Comparison of ENCODE assay signal across 8 mouse cellular contexts in the genomic region with DNA sequence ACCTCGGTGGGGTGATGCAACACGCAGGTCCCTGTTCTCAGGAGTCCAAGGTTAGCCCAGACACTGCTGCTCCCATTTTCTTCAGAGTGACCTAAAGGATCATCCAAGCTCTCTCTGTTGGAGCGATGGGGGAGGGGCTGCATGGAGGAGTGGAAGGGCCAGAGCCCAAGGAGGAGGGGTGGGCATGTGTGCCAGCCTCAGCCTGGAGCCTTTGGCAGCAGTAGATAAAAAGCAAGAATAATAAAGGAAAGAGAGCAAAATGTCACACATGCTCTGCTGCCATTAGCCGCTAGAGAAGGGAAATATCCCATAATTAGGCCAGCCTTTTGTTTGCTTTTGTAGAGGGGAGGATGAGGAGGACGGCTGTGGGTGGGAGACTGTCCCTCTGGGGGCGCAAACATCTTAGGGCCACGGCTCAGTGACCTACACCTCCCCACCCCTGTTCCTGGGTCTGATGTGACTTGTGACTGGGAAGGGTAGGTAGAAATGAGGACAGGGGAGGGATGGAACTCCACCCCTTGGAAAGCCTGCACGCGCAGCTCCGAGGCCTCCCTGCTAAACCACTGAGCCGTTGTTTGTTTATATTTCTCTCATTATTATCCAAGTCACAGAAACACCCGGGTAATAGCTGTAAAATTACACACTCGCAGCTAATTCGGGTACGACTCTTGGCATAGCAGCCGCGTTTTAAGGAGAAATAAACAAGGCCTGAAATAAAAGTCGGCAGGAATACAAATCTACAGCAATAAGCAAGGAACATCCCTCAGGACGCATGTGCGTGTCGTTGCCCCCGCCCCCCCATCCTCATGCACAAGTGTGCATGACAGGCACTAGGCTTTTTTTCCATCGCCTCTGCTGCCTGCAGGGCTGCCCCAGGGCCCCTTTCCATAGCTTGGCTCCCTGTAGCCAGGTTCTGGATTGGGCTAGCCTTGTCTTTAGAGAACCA.
DNase-seq lines count a peak whose midpoint lies in the region; ATAC-seq and TF ChIP-seq lines count a peak whose summit lies in the region.

No protein-coding gene starts in this region.

- H3K4me1 ChIP-seq in kidney, postnatal 0 days (replicated peaks; ENCODE audit: insufficient read depth, low read length) = no peaks in the 10 kb centered on the region
- 0 out of 2 replicates have a peak, but pooled peaks cover 3% of the 10 kb centered on the region for H3K4me1 ChIP-seq in stomach, embryonic 15.5 days

- no peak for ATAC-seq in kidney, postnatal 0 days (replicated peaks; ENCODE audit: low FRiP score, low read depth)
- ATAC-seq in stomach, embryonic 15.5 days (ENCODE audit: insufficient read depth, low FRiP score, low read depth) = no peak

- peak; percentile 68 to 82 for DNase-seq in cerebellum, postnatal 14 days
- no peak for DNase-seq in cerebellum, adult 11-12 months
- peak; percentile 46 for DNase-seq in lung, postnatal 10 days
- DNase-seq in lung, postnatal 4 days = no peak
- peak; percentile 55 for DNase-seq in kidney, postnatal 0 days (ENCODE audit: low spot score)
- DNase-seq in testis, postnatal 14 days (ENCODE audit: low spot score) = no peak
- DNase-seq in gastrocnemius, postnatal 4 days (ENCODE audit: low spot score in 2 of 2) = no peak

- no peak overlapping the region for H3K27ac ChIP-seq in kidney, postnatal 0 days
- 0 out of 2 replicates have a peak overlapping the region, but pooled peaks have one; percentile 8 for H3K27ac ChIP-seq in stomach, embryonic 15.5 days

- H3K27me3 ChIP-seq in kidney, postnatal 0 days (ENCODE audit: insufficient read depth, low read length) = no peaks in the 10 kb centered on the region
- H3K27me3 ChIP-seq in stomach, embryonic 15.5 days (replicated peaks) = no peaks in the 10 kb centered on the region

- H3K4me3 ChIP-seq in kidney, postnatal 0 days (replicated peaks; ENCODE audit: low read depth, low read length) = no peak overlapping the region
- no peak overlapping the region for H3K4me3 ChIP-seq in stomach, embryonic 15.5 days (replicated peaks)

- 0 out of 2 replicates have a peak overlapping the region, but pooled peaks have one; percentile 6 for H3K9ac ChIP-seq in kidney, postnatal 0 days (ENCODE audit: low read depth, low read length)
- no peak overlapping the region for H3K9ac ChIP-seq in stomach, embryonic 15.5 days

- 23% methylated on average over 23 of the region's 23 CpGs for WGBS in kidney, postnatal 0 days
- WGBS in stomach, embryonic 15.5 days = 39% methylated on average over 23 of the region's 23 CpGs

- no peak for TF ChIP-seq CTCF in kidney, postnatal 0 days (IDR thresholded peaks at IDR 0.05; ENCODE audit: low read depth)

- H3K9me3 ChIP-seq in kidney, postnatal 0 days (replicated peaks; ENCODE audit: low read length) = no peaks in the 10 kb centered on the region
- no peaks in the 10 kb centered on the region for H3K9me3 ChIP-seq in stomach, embryonic 15.5 days

- peak overlapping the region; percentile 28 for H3K4me2 ChIP-seq in kidney, postnatal 0 days (ENCODE audit: low read length)
- H3K4me2 ChIP-seq in stomach, embryonic 15.5 days = peak overlapping the region; percentile 27

- H3K36me3 ChIP-seq in kidney, postnatal 0 days (ENCODE audit: insufficient read depth, low read length) = no peaks in the 10 kb centered on the region
- H3K36me3 ChIP-seq in stomach, embryonic 15.5 days = no peaks in the 10 kb centered on the region

Comparison
In these comparisons a context has a peak if more than half of its experiments do, and no peak if none do; other contexts are left out.
1. DNase-seq: peak in cerebellum, postnatal 14 days (2 of 2), lung, postnatal 10 days (single experiment) and kidney, postnatal 0 days (single experiment); none in cerebellum, adult 11-12 months (single experiment), lung, postnatal 4 days (0 of 2), testis, postnatal 14 days (single experiment) and gastrocnemius, postnatal 4 days (0 of 2).